Comparison of ENCODE assay signal across 18 mouse cellular contexts in the genomic region with DNA sequence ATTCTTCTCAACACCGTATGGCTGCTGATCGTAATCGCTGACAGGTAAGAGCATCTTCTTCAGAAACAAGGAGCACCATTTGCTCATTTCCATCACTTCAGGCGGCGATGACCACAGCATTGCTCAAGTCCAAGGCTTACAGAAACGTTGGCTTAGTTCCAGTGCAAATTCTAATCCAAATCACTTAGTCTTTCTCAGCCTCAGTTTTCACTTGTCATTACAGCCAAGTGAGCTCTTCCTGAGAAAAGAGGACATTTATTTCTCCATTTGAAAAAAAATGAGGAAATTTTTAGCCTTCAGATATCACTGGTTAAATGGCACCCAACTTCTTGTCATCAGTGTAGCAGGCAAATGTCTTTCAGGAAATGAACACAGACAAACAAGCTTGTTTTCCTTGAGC.
"Had no signal": no experiment of that assay in that cellular context is flagged by ENCODE, and none has a peak within 500 bp of the region (broad histone marks: within the 10 kb centered on the region; RNA-seq: fewer than 3 reads in every experiment).

No protein-coding gene starts in this region.

- H3K4me3 ChIP-seq: layer of hippocampus, adult 2 months; limb, embryonic 10.5 days; limb, embryonic 13.5 days; liver, embryonic 13.5 days; megakaryocyte, embryonic 14.5 days; midbrain, embryonic 10.5 days; midbrain, embryonic 13.5 days had no signal

- H3K27me3 ChIP-seq: limb, embryonic 13.5 days; liver, embryonic 13.5 days; megakaryocyte, embryonic 14.5 days; midbrain, embryonic 13.5 days had no signal

- ATAC-seq: intestine, postnatal 0 days; midbrain, embryonic 13.5 days had no signal

- H3K4me1 ChIP-seq: limb, embryonic 10.5 days; limb, embryonic 13.5 days; liver, embryonic 13.5 days; megakaryocyte, embryonic 14.5 days; midbrain, embryonic 10.5 days; midbrain, embryonic 13.5 days had no signal

- H3K9ac ChIP-seq: limb, embryonic 13.5 days; liver, embryonic 13.5 days; midbrain, embryonic 13.5 days had no signal

- H3K4me2 ChIP-seq: limb, embryonic 13.5 days; liver, embryonic 13.5 days; midbrain, embryonic 13.5 days had no signal

- H3K9me3 ChIP-seq: limb, embryonic 10.5 days; limb, embryonic 13.5 days; liver, embryonic 13.5 days; megakaryocyte, embryonic 14.5 days; midbrain, embryonic 10.5 days; midbrain, embryonic 13.5 days had no signal

- DNase-seq: kidney, adult 2 months; kidney, postnatal 25 days; layer of hippocampus, adult 9-11 months; liver; liver, embryonic 13.5 days; thymus, adult 2 months; thymus, postnatal 14 days; thymus, postnatal 4 days had no signal

- H3K36me3 ChIP-seq: limb, embryonic 10.5 days; limb, embryonic 13.5 days; liver, embryonic 13.5 days; midbrain, embryonic 10.5 days; midbrain, embryonic 13.5 days had no signal

- H3K27ac ChIP-seq: kidney, postnatal 0 days; layer of hippocampus, adult 2 months; limb, embryonic 10.5 days; limb, embryonic 13.5 days; liver, embryonic 13.5 days; macrophage; midbrain, embryonic 10.5 days; midbrain, embryonic 13.5 days; stomach, postnatal 0 days had no signal
